Mouse (Mus musculus) NIH3T3 (cell line): ENCODE results near the gene Elmsan1.

ENCODE experiments used
- DNase-seq: peaks from one replicate; pipeline ENCODE4 v3.0.0-alpha.2; 2012; ENCODE audit warnings: low read depth

Gene Elmsan1

GRCm38 (mm10) chr12:84099605-84100004 is 119.1 kb downstream of the Elmsan1 start:
- DNase-seq: no peak
